Mouse (Mus musculus): Measurements from ENCODE around the gene Gdf1. TPM values are rescaled to one million over a fixed set of nuclear protein-coding genes. Genes with fewer than 3 reads are reported as not detected.

The Gdf1 gene
- polyA plus RNA-seq, 1 experiment from 2014 or later: 5.1 TPM

DNA sequence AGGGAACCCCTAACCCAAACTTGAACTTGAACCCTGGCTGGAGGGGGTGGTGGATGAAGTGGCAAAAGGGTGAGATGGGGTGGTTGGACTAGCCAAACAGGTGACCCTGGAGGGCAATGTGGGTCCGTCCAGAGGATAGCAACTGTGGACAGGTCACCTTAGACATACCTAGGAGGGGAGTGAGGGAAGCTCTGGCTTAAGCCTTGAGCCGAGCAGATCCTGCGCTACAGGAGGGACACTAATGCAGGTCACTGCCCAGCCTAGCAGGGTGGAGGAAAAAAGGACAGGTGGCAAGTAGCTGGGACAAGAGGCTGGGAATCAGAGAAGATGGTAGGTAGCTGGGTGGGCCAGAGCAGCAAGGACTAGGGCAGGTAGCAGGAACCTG lies 22.4 kb downstream of the Gdf1 start:
- H3K4me1 ChIP-seq: peaks cover 50% of the 10 kb centered on the region
- WGBS: 29% methylated on average over 3 of the region's 3 CpGs

DNA sequence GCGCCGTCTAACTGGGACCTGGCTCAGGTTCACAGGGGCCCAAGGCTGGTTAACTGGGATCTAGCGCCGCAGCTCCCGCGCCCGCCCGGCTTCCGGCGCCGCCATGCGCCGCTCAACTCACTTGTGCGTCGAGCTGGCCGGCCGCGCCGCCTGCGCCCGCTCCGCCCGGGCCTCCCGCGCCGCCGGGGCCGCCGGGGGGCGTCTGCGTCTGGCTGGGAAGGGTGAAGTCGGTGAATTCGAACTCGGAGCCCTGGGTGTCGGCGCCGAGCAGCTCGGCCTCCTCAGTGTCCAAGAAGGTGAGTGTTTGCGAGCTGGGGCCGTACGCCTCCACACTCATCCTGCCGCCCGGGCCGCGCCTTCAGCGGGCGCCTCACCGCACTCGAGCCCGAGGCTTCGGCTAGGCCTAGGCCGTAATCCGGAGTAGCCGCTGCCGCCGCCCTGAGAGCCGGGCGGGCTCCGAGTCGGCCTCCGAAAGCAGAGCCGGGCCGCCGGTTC lies 23.1 kb downstream of the Gdf1 start:
- Histone ChIP-seq H3K9me3 (no peaks in the 10 kb centered on the region), H3K27me3 (no peaks in the 10 kb centered on the region), H3K27ac (replicated peaks) (peak overlapping the region; percentile 90), H3K4me3 (peak overlapping the region; percentile 100), H3K4me2 (replicated peaks) (peak overlapping the region; percentile 95), H3K4me1 (peaks cover 49% of the 10 kb centered on the region), H3K9ac (replicated peaks) (peak overlapping the region; percentile 90), H3K36me3 (no peaks in the 10 kb centered on the region)
- under 1% methylated on average over 61 of the region's 64 CpGs for WGBS
- ATAC-seq (replicated peaks): peak; percentile 65

More for the DNA sequence above, 22.4 kb downstream of the Gdf1 start:
- peak overlapping the region; percentile 95 for H3K4me2 ChIP-seq (replicated peaks)
- H3K27me3 ChIP-seq: no peaks in the 10 kb centered on the region
- H3K36me3 ChIP-seq: no peaks in the 10 kb centered on the region
- no peak for ATAC-seq (replicated peaks)
- H3K27ac ChIP-seq (replicated peaks): no peak overlapping the region
- no peaks in the 10 kb centered on the region for H3K9me3 ChIP-seq
- peak overlapping the region; percentile 90 for H3K9ac ChIP-seq (replicated peaks)
- H3K4me3 ChIP-seq: peak overlapping the region; percentile 100

DNA sequence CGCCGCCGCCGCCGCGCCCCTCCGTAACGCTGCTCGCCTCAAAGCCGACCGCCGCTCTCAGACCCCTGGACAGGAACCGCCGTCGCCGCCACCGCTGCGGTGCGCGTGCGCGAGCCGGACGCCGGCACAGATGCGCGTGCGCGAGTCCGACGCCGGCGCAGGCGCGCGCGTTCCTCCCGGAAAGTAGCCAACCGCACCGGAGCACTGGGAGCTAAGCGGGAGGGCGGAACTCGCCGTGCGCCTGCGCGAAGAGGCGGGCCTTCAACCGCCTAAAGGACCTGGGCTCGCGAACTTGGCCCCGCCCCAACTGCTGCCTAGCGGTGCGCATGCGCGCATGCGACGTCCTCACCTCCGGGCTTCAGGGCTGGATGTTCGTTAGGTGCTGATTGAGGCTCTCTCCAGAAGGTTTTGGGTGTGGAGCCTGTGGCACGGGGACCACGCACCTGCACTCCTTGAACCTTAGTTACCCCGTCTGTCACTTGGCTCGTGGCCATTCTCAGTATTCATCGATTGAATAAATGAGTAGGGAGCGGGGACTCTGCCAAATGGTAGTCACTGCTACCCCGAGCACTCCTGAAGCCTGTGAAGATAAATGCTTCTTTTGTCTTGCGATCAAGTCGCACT lies 23.7 kb downstream of the Gdf1 start, which contains the start of gene Upf1:
Upf1 (minus strand) TSS at position 85 of the 624 bp plus-strand sequence.
- H3K36me3 ChIP-seq: no peaks in the 10 kb centered on the region
- WGBS: under 1% methylated on average over 49 of the region's 69 CpGs

DNA sequence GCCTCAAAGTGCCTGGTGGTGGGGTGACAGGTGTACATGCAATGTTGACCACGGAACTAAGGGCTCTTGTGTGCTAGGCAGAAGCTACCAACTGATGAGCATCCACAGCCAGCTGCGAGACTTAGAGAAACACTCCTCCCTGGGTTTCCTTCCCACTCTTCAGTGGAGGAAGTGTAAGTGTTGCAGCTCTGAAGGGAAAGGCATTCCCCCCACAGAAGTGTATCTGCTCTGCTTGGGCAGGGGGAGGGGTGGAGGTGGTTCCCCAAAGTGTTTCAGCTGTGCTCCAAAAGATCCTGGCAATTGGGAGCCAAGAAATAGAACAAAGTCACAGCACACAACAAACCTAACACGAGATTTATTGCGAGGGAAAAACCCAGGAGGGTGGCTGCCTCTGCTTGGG lies 24.4 kb downstream of the Gdf1 start:
- Histone ChIP-seq H3K4me1 (peaks cover 39% of the 10 kb centered on the region), H3K27me3 (no peaks in the 10 kb centered on the region), H3K36me3 (no peaks in the 10 kb centered on the region), H3K4me3 (peak overlapping the region; percentile 100), H3K9me3 (no peaks in the 10 kb centered on the region), H3K4me2 (replicated peaks) (peak overlapping the region; percentile 69), H3K27ac (replicated peaks) (peak overlapping the region; percentile 86), H3K9ac (replicated peaks) (peak overlapping the region; percentile 55)
- no peak for ATAC-seq (replicated peaks)
- WGBS: 69% methylated on average over 4 of the region's 4 CpGs

More for the DNA sequence above, 23.7 kb downstream of the Gdf1 start, which contains the start of gene Upf1:
- peak; percentile 87 for ATAC-seq (replicated peaks)
- H3K27me3 ChIP-seq: no peaks in the 10 kb centered on the region
- H3K4me3 ChIP-seq: peak within 1 kb of the TSS; percentile 100
- peak within 1 kb of the TSS; percentile 90 for H3K27ac ChIP-seq (replicated peaks)
- peak within 1 kb of the TSS; percentile 90 for H3K9ac ChIP-seq (replicated peaks)
- peaks cover 42% of the 10 kb centered on the region for H3K4me1 ChIP-seq
- H3K9me3 ChIP-seq: no peaks in the 10 kb centered on the region
- H3K4me2 ChIP-seq (replicated peaks): peak within 1 kb of the TSS; percentile 95

DNA sequence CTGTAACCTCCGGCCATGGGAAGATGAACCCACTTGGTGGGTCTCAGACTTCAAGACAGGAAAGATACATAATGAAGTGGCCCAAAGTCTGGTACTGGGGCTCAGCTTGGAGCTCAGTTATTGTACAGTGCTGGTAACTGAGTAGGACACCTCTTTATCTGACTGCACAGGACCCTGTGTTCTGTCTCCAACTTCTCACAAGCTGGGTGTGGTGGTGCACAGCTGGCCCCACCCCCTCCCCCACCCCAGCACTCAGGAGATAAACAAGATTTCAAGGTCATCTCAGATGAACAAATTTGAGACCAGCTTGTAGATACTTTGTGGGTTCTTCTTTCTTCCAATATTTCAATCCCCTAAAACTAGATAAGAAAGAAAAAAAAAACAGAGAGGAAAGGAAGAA lies 26.5 kb downstream of the Gdf1 start:
- H3K27me3 ChIP-seq: no peaks in the 10 kb centered on the region
- no peak overlapping the region for H3K4me3 ChIP-seq
- no peak for ATAC-seq (replicated peaks)
- H3K9me3 ChIP-seq: no peaks in the 10 kb centered on the region
- H3K27ac ChIP-seq (replicated peaks): no peak overlapping the region
- 96% methylated on average over 1 of the region's 1 CpGs for WGBS
- H3K9ac ChIP-seq (replicated peaks): no peak overlapping the region
- H3K4me1 ChIP-seq: peaks cover 22% of the 10 kb centered on the region
- H3K36me3 ChIP-seq: no peaks in the 10 kb centered on the region
- H3K4me2 ChIP-seq (replicated peaks): no peak overlapping the region

DNA sequence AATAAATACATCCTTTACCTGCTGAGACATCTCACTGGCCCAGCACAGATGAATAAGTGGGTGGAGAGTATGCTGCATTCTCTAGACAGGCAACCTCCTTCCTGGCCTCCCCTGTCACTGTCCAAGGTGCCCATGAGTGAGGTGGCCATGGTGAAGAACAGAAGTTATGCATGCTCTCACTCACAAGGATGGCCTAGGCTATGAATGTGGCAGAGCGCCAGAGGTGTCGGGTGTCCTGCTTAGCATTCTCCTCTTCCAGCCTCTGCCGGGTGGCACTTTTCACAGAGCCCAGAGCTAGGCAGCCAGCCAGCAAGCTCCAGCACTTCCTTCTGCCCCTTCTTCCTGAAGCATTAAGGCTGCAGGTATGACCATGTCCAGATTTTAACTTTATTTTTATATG lies 29.8 kb downstream of the Gdf1 start:
- Histone ChIP-seq H3K27ac (replicated peaks) (no peak overlapping the region), H3K4me2 (replicated peaks) (no peak overlapping the region), H3K27me3 (no peaks in the 10 kb centered on the region), H3K4me1 (no peaks in the 10 kb centered on the region), H3K4me3 (no peak overlapping the region), H3K9ac (replicated peaks) (no peak overlapping the region), H3K9me3 (no peaks in the 10 kb centered on the region), H3K36me3 (no peaks in the 10 kb centered on the region)
- no peak for ATAC-seq (replicated peaks)
- WGBS: 26% methylated on average over 3 of the region's 3 CpGs

DNA sequence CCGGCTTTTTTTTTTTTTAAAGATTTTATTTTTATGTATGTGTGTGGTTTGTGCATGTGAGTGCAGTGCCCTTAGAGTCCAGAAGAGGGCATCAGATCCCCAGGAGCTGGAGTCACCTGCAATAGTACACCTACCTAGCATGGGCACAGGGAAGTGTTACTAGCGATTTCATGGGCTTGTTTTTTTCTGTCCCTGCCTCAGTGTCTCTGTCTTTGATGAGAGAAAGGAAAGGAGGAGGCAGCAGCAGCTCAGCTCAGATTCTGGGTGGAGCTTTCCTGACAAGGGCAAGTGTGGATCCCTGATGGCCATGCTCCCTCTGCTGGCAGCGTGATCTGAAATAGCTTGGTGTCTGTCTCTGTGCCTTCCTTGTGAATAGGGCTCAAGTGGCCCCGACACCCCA lies 31.2 kb downstream of the Gdf1 start:
- Histone ChIP-seq H3K27ac (replicated peaks) (no peak overlapping the region), H3K4me3 (no peak overlapping the region), H3K4me2 (replicated peaks) (no peak overlapping the region), H3K36me3 (no peaks in the 10 kb centered on the region), H3K9me3 (no peaks in the 10 kb centered on the region), H3K9ac (replicated peaks) (no peak overlapping the region), H3K4me1 (no peaks in the 10 kb centered on the region), H3K27me3 (no peaks in the 10 kb centered on the region)
- ATAC-seq (replicated peaks): no peak
- 51% methylated on average over 4 of the region's 4 CpGs for WGBS

DNA sequence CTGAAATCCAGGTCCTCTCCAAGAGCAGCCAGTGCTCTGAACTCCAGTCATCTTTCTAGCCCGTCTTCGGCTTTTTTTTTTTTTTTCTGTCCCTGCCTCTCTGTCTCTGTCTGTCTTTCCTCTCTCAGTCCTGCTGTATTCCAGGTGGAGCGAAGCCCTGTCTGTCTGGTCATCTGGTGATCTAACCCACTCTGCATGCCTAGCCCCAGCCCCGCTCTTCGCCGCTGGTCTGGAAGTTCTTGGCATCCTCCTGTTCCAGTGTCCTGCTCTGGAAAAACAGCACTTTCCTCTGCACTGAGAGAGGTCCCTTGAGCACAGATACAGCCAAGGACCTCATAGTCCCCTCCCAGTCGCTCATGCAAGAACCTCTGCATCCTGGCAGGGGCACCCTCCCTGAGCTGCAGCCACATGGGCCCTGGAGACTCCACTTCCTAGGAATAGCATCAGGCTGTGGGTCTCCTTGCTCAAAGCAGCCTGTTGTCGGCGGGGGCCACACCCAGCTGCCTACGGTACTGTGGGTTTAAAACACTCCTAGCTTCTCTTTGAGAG lies 31.9 kb downstream of the Gdf1 start:
- ATAC-seq (replicated peaks): no peak
- Histone ChIP-seq H3K4me3 (no peak overlapping the region), H3K4me2 (replicated peaks) (no peak overlapping the region), H3K36me3 (no peaks in the 10 kb centered on the region), H3K4me1 (no peaks in the 10 kb centered on the region), H3K9ac (replicated peaks) (no peak overlapping the region), H3K9me3 (no peaks in the 10 kb centered on the region), H3K27ac (replicated peaks) (no peak overlapping the region), H3K27me3 (no peaks in the 10 kb centered on the region)
- WGBS: 82% methylated on average over 10 of the region's 10 CpGs

DNA sequence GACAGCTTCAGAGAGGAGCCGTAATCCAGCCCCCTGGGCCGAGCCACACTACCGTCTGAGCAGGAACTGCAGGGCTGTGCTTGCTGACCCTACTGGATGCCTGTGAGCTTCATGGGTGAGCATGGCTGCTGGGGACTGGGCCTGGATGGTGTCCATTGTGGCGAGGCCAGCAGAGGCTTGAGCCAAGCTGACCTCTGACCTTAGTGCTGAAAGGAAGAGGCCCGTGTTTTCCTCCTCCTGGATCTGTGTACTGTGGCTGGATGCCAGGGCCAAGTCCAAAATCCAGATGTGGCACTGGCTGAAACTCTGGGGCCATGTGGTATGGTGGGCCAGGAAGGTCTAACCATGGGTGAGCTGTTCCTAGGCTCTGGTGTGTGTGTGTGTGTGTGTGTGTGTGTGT lies 34.4 kb downstream of the Gdf1 start:
- Histone ChIP-seq H3K27ac (replicated peaks) (no peak overlapping the region), H3K9ac (replicated peaks) (no peak overlapping the region), H3K4me1 (no peaks in the 10 kb centered on the region), H3K9me3 (no peaks in the 10 kb centered on the region), H3K36me3 (no peaks in the 10 kb centered on the region), H3K4me2 (replicated peaks) (no peak overlapping the region), H3K27me3 (no peaks in the 10 kb centered on the region), H3K4me3 (no peak overlapping the region)
- no peak for ATAC-seq (replicated peaks)
- WGBS: 21% methylated on average over 5 of the region's 5 CpGs

DNA sequence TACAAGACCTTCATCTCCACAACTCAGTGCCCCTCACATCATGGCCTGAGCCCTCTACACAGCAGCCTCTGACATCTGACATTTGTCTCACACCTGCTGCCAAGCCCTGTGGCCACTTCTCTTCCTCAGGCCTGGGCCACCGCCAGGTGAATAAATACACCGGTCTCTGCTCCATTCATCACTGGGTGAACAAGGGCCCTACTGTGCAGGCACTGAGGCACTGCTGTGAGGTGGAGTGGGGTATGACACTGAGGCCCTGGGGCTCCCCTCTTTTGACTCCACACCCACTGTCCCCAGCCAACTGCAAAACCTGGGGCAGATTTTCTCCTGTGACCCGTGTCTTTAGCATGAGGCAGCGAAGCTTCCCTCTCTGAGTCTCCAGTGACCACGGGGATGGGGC lies 37.0 kb downstream of the Gdf1 start:
- peaks cover 2% of the 10 kb centered on the region for H3K27me3 ChIP-seq
- ATAC-seq (replicated peaks): no peak
- no peak overlapping the region for H3K4me3 ChIP-seq
- no peak overlapping the region for H3K4me2 ChIP-seq (replicated peaks)
- no peaks in the 10 kb centered on the region for H3K9me3 ChIP-seq
- WGBS: 69% methylated on average over 5 of the region's 5 CpGs
- no peak overlapping the region for H3K27ac ChIP-seq (replicated peaks)
- H3K9ac ChIP-seq (replicated peaks): no peak overlapping the region
- H3K4me1 ChIP-seq: no peaks in the 10 kb centered on the region
- no peaks in the 10 kb centered on the region for H3K36me3 ChIP-seq

DNA sequence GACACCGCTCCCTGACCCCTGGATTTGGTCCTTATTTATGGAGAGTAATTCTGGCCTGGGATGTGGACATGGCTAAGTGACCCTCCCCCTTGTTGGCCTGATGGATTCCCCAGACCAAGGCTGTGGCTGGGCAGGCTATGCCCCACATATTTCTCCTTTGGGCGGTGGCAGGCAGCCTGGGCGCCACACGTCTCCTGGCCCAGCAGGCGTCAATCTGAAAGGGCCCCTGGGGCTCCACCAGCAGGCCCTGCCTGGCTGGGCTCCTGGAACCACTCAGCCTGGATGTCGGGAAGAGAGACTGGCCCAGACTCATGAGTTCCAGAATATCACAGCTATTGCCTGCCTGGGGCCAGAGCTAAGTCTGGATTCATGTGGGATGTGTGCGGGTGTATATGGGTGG lies 40.9 kb downstream of the Gdf1 start:
- H3K4me1 ChIP-seq: peaks cover 19% of the 10 kb centered on the region
- ATAC-seq (replicated peaks): no peak
- H3K4me3 ChIP-seq: no peak overlapping the region
- no peaks in the 10 kb centered on the region for H3K9me3 ChIP-seq
- H3K36me3 ChIP-seq: no peaks in the 10 kb centered on the region
- H3K4me2 ChIP-seq (replicated peaks): no peak overlapping the region
- peaks cover 41% of the 10 kb centered on the region for H3K27me3 ChIP-seq
- H3K9ac ChIP-seq (replicated peaks): no peak overlapping the region
- no peak overlapping the region for H3K27ac ChIP-seq (replicated peaks)
- 80% methylated on average over 7 of the region's 7 CpGs for WGBS

DNA sequence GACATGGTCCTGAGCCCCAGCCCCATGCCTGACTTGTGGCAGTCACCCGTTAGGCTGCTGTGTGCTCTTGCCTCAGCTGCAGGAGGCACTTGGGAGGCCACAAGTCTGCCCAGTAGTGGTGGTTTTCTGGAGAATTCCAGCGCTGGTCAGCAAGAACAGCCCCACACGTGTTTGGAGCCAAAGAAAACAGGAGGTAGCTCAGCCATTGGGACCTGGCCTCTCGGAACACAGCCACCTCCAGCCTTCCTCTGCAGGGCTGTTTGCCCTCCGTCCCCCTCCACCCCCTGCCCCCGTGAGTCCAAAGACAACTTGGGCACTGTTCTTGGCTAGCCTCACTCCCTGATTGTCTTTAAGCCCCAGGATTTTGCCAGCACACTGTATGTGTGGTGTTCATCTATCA lies 42.3 kb downstream of the Gdf1 start:
- WGBS: 27% methylated on average over 6 of the region's 6 CpGs
- no peaks in the 10 kb centered on the region for H3K36me3 ChIP-seq
- no peaks in the 10 kb centered on the region for H3K9me3 ChIP-seq
- H3K27me3 ChIP-seq: peaks cover 56% of the 10 kb centered on the region
- no peak overlapping the region for H3K4me2 ChIP-seq (replicated peaks)
- H3K4me3 ChIP-seq: no peak overlapping the region
- peaks cover 24% of the 10 kb centered on the region for H3K4me1 ChIP-seq
- no peak for ATAC-seq (replicated peaks)
- H3K27ac ChIP-seq (replicated peaks): no peak overlapping the region
- H3K9ac ChIP-seq (replicated peaks): no peak overlapping the region

Measured in forebrain, embryonic 15.5 days (tissue).